10 mouse cellular contexts compared by ENCODE assay signal in the genomic region with DNA sequence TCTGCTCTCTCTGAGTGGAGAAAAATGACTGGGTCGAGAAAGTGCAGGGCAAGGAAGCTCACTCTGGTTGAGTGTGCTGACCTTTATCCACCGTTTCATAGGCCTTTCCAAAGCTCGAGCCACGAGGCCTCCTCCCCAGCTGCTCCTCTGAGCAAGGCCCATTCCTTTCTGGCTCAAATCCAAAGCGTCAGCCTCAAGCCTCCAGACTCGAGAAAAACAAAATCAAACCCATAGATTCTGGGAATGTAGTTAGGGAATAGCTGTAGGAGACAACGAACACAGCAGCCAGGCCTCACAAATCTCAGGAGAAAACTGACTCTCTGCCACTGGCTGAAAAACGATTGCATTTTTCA. TPM values are rescaled to one million over a fixed set of nuclear protein-coding genes. Genes with fewer than 3 reads are reported as not detected.
DNase-seq lines count a peak whose midpoint lies in the region; TF ChIP-seq lines count a peak whose summit lies in the region.
"Had no signal": no experiment of that assay in that cellular context is flagged by ENCODE, and none has a peak within 500 bp of the region (broad histone marks: within the 10 kb centered on the region; RNA-seq: fewer than 3 reads in every experiment).

No protein-coding gene starts in this region.

- 0 out of 2 replicates have a peak overlapping the region, but pooled peaks have one; percentile 9 for H3K27ac ChIP-seq in kidney, adult 2 months (ENCODE audit: insufficient read depth, low read depth, low read length)
- H3K27ac ChIP-seq: neural tube, embryonic 12.5 days had no signal

- TF ChIP-seq POLR2A in kidney, adult 2 months (IDR thresholded peaks at IDR 0.05; ENCODE audit: low read depth, low read length), result no peak

- peak; percentile 39 for DNase-seq in adrenal gland, adult 2 months
- no peak for DNase-seq in adrenal gland, adult 18-20 months (ENCODE audit: low spot score in 2 of 2)
- DNase-seq in left cerebral cortex, postnatal 4 days, result peak; percentile 42
- DNase-seq in left cerebral cortex, postnatal 25 days (ENCODE audit: low spot score in 2 of 2), result no peak
- DNase-seq in kidney, adult 2 months, result peak; percentile 79
- DNase-seq in skeletal muscle tissue, adult 2 months (ENCODE audit: low read depth, low spot score), result peak; percentile 46
- DNase-seq in spleen, postnatal 10 days (ENCODE audit: low spot score in 2 of 2), result no peak
- no peak for DNase-seq in urinary bladder, postnatal 14 days (ENCODE audit: low spot score)
- DNase-seq: thymus, postnatal 4 days had no signal

- intact Hi-C loops in left cerebral cortex, postnatal 4 days (cut with DNase I), result no loop called here
- intact Hi-C loops in left cerebral cortex, postnatal 25 days (cut with DNase I), result no loop called here

- no peak for TF ChIP-seq CTCF in kidney, adult 2 months (conservative IDR thresholded peaks at IDR 0.05; ENCODE audit: insufficient read depth, insufficient read length, low read depth, low read length)

- H3K4me3 ChIP-seq in kidney, adult 2 months (ENCODE audit: insufficient read depth, low read depth, low read length), result no peak overlapping the region
- H3K4me3 ChIP-seq: neural tube, embryonic 12.5 days had no signal

- WGBS in kidney, adult 2 months, result 12% methylated on average over 8 of the region's 8 CpGs

- no peaks in the 10 kb centered on the region for H3K27me3 ChIP-seq in kidney, adult 2 months (replicated peaks; ENCODE audit: control insufficient read depth, insufficient read depth, low read length)
- H3K27me3 ChIP-seq: neural tube, embryonic 12.5 days had no signal

- no peaks in the 10 kb centered on the region for H3K36me3 ChIP-seq in kidney, adult 2 months (ENCODE audit: control insufficient read depth, insufficient read depth, low read length)
- H3K36me3 ChIP-seq: neural tube, embryonic 12.5 days had no signal

- peaks cover 6% of the 10 kb centered on the region; the same call in 1 of the 2 replicates for H3K4me1 ChIP-seq in kidney, adult 2 months (ENCODE audit: control insufficient read depth, insufficient read depth, low read length)

RNA-seq across cellular contexts. Expression of gene Dgki, which starts 26.6 kb away (rescaled TPM):
- 1 to 10 TPM; 2.0 to 2.6 TPM for total RNA-seq in adrenal gland, adult 2 months (2021)
- 0.53 and 0.54 TPM in 2 replicates for polyA plus RNA-seq in adrenal gland, adult 2 months (2012; rRNA removed)
- total RNA-seq in adrenal gland, adult 18-20 months (2021), result 1 to 10 TPM; 1.8 to 3.4 TPM
- total RNA-seq in left cerebral cortex, postnatal 4 days (2021), result 10 to 100 TPM; 49.4 to 53.8 TPM
- 10 to 100 TPM; 68.5 to 82.6 TPM for total RNA-seq in left cerebral cortex, postnatal 25 days (2021)
- 0.03 and 0.05 TPM in 2 replicates for polyA plus RNA-seq in kidney, adult 2 months (2012; rRNA removed)

Comparison
In these comparisons a context has a peak if more than half of its experiments do, and no peak if none do; other contexts are left out.
1. DNase-seq: peak in adrenal gland, adult 2 months (single experiment), left cerebral cortex, postnatal 4 days (single experiment), kidney, adult 2 months (single experiment) and skeletal muscle tissue, adult 2 months (single experiment); none in adrenal gland, adult 18-20 months (0 of 2), left cerebral cortex, postnatal 25 days (0 of 2), spleen, postnatal 10 days (0 of 2) and urinary bladder, postnatal 14 days (single experiment).
2. RNA of gene Dgki, which starts 26.6 kb away (total RNA-seq): 68.5 to 82.6 TPM in left cerebral cortex, postnatal 25 days and 49.4 to 53.8 TPM in left cerebral cortex, postnatal 4 days; 1.8 to 3.4 TPM in adrenal gland, adult 18-20 months and 2.0 to 2.6 TPM in adrenal gland, adult 2 months; every median in the first group is over 10 times any median in the second.